Mouse (Mus musculus) forebrain, postnatal 0 days (tissue): ENCODE measurements around the gene Rp9. TPM values are rescaled to one million over a fixed set of nuclear protein-coding genes. Genes with fewer than 3 reads are reported as not detected.

ENCODE experiments used
- ATAC-seq: fragments of 200-750 bp; cut with Nextera tagmentation; 2 replicates; pipeline ENCODE4 v1.8.0; 2017; ENCODE audit warnings: mild to moderate bottlenecking, moderate library complexity
- DNase-seq: peaks from one replicate; pipeline ENCODE4 v3.0.0-alpha.2; 2015
- H3K27ac ChIP-seq: fragments of 300-500 bp; sonication (generic); 2 replicates; pipeline ENCODE4 v1.5.1; 2014; ENCODE audit warnings: low read depth, mild to moderate bottlenecking, antibody characterized with exemption, low read length, moderate library complexity, mixed read lengths
- H3K27me3 ChIP-seq: fragments of 300-500 bp; sonication (generic); 2 replicates; pipeline ENCODE4 v1.6.1; 2014; ENCODE audit warnings: mild to moderate bottlenecking, low read length, mixed read lengths; ENCODE audit not compliant: insufficient read depth
- H3K36me3 ChIP-seq: fragments of 300-500 bp; sonication (generic); 2 replicates; pipeline ENCODE4 v1.6.1; 2014; ENCODE audit warnings: mild to moderate bottlenecking, moderate library complexity; ENCODE audit not compliant: insufficient read depth
- H3K4me1 ChIP-seq: fragments of 300-500 bp; sonication (generic); 2 replicates; pipeline ENCODE4 v1.6.1; 2014; ENCODE audit warnings: antibody characterized with exemption; ENCODE audit not compliant: insufficient read depth
- H3K4me2 ChIP-seq: fragments of 300-500 bp; sonication (generic); 2 replicates; pipeline ENCODE4 v1.6.1; 2014; ENCODE audit warnings: low read depth, mild to moderate bottlenecking, moderate library complexity
- H3K4me3 ChIP-seq: fragments of 300-500 bp; sonication (generic); 2 replicates; pipeline ENCODE4 v1.5.1; 2014; ENCODE audit warnings: low read depth, low read length, mixed read lengths
- H3K9ac ChIP-seq: fragments of 300-500 bp; sonication (generic); 2 replicates; pipeline ENCODE4 v1.6.1; 2014; ENCODE audit warnings: mild to moderate bottlenecking
- H3K9me3 ChIP-seq: fragments of 300-500 bp; sonication (generic); 2 replicates; pipeline ENCODE4 v1.6.1; 2016; ENCODE audit warnings: low read length
- CTCF ChIP-seq: sonication (generic); IDR thresholded peaks from 2 replicates; pipeline ENCODE4 v1.5.1; 2016; ENCODE audit warnings: antibody characterized with exemption, control low read depth, low read depth
- WGBS: fragments of 180-500 bp; shearing (Covaris S2); extraction: QIAGEN DNeasy Blood & Tissue Kit; methylation state at CpG from one replicate; pipeline ENCODE4 v1.1.7; 2014; 5-methylcytosine and 5-hydroxymethylcytosine counted together
- polyA plus RNA-seq: library from polyadenylated mRNA; unstranded; fragments of >200 nt; fragmentation: Nextera tagmentation; extraction: Ambion mirVana; gene quantifications from 2 replicates; pipeline ENCODE4 v1.2.1, GENCODE M21; 2015
- total RNA-seq: library from RNA; depleted of rRNA; stranded (reverse); fragments of >200 nt; gene quantifications from 2 replicates; pipeline ENCODE4 v1.2.3, GENCODE M21; 2014

Gene Rp9
- total and polyA plus RNA-seq, 2 experiments from 2014 or later = 80.2 TPM

DNA sequence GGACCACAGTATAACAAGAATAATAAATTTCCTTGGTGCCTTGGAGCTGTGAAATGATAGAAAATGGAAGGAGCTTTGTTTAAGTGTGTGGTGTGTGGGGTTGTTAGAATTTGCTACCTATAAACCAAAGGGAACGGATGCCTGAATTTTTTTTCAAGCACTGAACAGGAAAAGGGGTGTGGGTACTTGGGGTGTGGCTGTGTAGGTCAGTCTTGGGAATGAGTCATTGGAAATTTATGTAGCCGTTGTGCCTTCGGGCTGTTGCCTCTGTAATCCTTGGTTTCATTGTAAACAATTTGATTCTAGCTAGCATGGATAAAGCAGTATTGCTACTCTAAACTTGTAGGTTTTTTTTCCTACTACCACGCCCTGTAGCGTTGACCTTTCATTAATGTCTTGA, 79.2 kb downstream of the Rp9 start:
- 93% methylated on average over 5 of the region's 5 CpGs for WGBS
- ATAC-seq (no peak), DNase-seq (no peak)
- no peak overlapping the region for H3K9ac ChIP-seq
- TF ChIP-seq CTCF = no peak
- H3K36me3 ChIP-seq = no peaks in the 10 kb centered on the region
- no peaks in the 10 kb centered on the region for H3K9me3 ChIP-seq
- H3K27ac ChIP-seq = no peak overlapping the region
- no peak overlapping the region for H3K4me2 ChIP-seq
- H3K4me3 ChIP-seq = no peak overlapping the region
- no peaks in the 10 kb centered on the region for H3K27me3 ChIP-seq
- H3K4me1 ChIP-seq = peaks cover 5% of the 10 kb centered on the region

DNA sequence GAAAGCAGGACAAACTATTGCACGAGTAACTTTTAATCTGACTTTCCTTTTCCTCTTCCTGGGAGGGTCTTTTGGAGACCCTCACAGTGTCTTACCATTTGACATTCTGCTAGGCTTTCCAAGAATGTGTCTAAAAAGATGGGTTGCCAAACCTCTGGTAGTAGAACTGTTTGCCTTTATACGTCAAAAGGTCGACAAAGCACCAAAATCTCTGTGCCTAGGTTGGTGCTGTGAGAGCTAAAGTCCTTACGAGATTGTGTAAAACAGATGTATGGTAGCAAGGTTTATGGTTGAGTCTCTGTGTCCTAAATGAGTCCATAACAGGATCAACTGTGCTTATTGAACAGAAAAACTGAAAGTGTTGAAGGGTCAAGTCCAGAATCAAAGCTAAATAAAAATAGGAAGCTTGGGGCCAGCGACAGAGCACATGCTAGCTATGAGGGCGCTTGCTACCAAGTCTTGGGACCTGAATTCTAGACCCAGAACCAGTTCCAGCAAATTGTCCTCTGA, 79.8 kb downstream of the Rp9 start:
- no peak for TF ChIP-seq CTCF
- Histone ChIP-seq H3K36me3 (no peaks in the 10 kb centered on the region), H3K4me1 (peaks cover 5% of the 10 kb centered on the region), H3K27ac (no peak overlapping the region), H3K4me3 (peak overlapping the region; percentile 74), H3K9me3 (no peaks in the 10 kb centered on the region), H3K27me3 (no peaks in the 10 kb centered on the region), H3K4me2 (peak overlapping the region; percentile 96), H3K9ac (peak overlapping the region; percentile 75; the same call in 1 of the 2 replicates)
- ATAC-seq (no peak), DNase-seq (no peak)
- WGBS = 71% methylated on average over 6 of the region's 6 CpGs

DNA sequence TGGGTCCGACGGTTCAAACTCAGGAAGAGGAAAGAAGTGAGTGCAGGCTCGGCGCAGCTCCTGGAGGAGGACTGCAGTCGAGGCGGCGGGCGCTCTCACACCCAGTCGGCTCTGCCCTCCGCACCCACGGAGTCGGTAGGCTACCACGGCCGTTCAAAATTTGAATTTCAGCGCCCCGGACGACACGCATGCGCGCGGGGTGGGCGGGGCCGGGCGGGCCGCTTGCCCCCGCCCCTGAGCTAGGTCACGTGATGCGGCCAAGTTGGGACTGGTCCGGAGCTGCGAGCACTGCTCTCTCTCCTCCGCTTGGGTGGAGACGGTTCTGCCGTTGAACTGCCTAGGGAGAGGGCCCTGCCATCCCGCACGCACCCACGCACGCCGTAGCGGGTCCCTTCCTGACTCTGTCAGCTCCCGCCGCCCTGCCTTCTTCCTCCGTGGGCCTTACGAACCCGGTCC, 80.5 kb downstream of the Rp9 start, which contains the start of gene Anln:
TSS of gene Anln (minus strand) at position 168 of the 456 bp plus-strand sequence.
- Histone ChIP-seq H3K36me3 (no peaks in the 10 kb centered on the region), H3K9ac (peak within 1 kb of the TSS; percentile 75), H3K4me3 (peak within 1 kb of the TSS; percentile 74), H3K4me1 (peaks cover 5% of the 10 kb centered on the region), H3K27ac (peak within 1 kb of the TSS; percentile 74), H3K27me3 (no peaks in the 10 kb centered on the region), H3K4me2 (peak within 1 kb of the TSS; percentile 96), H3K9me3 (no peaks in the 10 kb centered on the region)
- peak; percentile 93 for DNase-seq
- WGBS = 4% methylated on average over 41 of the region's 44 CpGs
- ATAC-seq = peak; percentile 96
- TF ChIP-seq CTCF = peak; percentile 32; the same call in 1 of the 2 replicates

DNA sequence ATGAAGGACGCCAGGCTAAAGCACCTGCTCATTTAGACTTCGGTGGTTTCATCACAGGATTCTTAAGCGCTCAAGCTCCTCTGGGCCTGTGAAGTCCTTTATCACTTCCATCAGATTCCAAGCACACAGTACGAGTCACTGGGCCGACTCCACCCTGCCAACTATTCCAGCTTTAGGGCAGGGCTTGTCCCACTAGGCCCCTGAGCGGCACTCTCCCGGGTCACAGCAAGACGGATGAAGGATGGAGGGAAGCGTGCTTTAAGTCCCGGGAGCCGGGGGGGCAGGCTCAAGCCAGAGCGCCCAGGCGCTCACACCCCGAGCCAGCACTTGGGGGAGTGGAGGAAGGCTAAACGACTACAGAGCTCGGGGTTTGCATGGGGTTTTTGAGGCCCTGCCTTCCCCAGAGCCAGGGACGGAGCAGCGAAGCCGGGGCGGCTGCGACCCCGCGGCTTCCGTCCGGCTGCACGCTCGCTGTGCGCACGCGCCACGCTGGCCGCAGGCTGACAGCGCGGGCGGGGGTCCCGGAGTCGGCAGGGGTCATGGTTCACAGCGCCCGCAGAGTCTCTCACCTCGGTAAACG, 81.1 kb downstream of the Rp9 start:
- Histone ChIP-seq H3K27ac (peak overlapping the region; percentile 74), H3K9ac (peak overlapping the region; percentile 75), H3K4me1 (peaks cover 5% of the 10 kb centered on the region), H3K4me3 (peak overlapping the region; percentile 74), H3K27me3 (no peaks in the 10 kb centered on the region), H3K36me3 (no peaks in the 10 kb centered on the region), H3K9me3 (no peaks in the 10 kb centered on the region), H3K4me2 (peak overlapping the region; percentile 96)
- ATAC-seq = peak; percentile 74
- DNase-seq = no peak
- TF ChIP-seq CTCF = no peak
- under 1% methylated on average over 41 of the region's 41 CpGs for WGBS

DNA sequence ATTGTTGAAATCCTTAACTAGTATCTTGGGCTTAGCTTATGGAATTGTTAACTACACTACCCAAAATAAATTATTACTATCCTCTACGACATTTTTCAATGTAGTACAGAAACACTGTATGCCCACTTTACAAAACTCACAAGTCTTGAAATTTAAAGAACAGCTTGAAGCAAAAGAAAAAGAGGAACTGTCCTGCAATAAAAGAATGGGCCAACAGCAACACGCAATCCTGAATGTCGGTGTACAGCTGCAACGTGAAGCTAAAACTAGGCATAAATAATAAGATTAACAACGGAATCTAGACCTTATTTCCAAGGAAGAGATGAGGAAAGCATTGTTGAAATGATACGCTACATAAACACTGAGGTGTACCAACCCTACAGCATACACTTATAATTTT, 81.6 kb downstream of the Rp9 start:
- Histone ChIP-seq H3K27me3 (no peaks in the 10 kb centered on the region), H3K4me2 (peak overlapping the region; percentile 96), H3K36me3 (no peaks in the 10 kb centered on the region), H3K9me3 (no peaks in the 10 kb centered on the region), H3K4me1 (peaks cover 5% of the 10 kb centered on the region), H3K4me3 (peak overlapping the region; percentile 74), H3K27ac (no peak overlapping the region), H3K9ac (no peak overlapping the region)
- DNase-seq (no peak), ATAC-seq (no peak)
- WGBS = 12% methylated on average over 6 of the region's 6 CpGs
- no peak for TF ChIP-seq CTCF

DNA sequence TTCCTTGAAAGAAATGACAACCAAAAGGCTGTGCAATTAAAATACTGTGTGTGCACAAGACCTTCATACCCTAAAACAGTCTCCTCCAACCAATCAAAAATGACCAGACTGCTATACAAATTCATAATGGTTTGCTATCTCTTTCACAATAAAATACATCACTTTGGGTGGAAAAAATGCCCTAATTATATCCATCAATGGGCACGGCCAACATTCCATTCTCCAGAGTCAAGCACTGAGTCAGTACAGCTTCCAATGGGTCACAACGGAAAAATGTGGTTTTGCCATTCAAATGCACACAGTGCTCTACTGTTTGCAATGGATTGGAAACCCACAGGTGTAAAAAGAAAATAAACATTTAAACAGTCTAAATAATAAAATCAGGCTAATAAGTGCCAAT, 83.7 kb downstream of the Rp9 start:
- H3K9ac ChIP-seq = no peak overlapping the region
- no peaks in the 10 kb centered on the region for H3K9me3 ChIP-seq
- no peak for DNase-seq
- no peak for TF ChIP-seq CTCF
- no peaks in the 10 kb centered on the region for H3K27me3 ChIP-seq
- H3K36me3 ChIP-seq = no peaks in the 10 kb centered on the region
- H3K4me3 ChIP-seq = no peak overlapping the region
- H3K27ac ChIP-seq = no peak overlapping the region
- peaks cover 5% of the 10 kb centered on the region for H3K4me1 ChIP-seq
- H3K4me2 ChIP-seq = no peak overlapping the region
- no peak for ATAC-seq
- whole genome bisulfite sequencing = 51% methylated on average over 2 of the region's 2 CpGs

DNA sequence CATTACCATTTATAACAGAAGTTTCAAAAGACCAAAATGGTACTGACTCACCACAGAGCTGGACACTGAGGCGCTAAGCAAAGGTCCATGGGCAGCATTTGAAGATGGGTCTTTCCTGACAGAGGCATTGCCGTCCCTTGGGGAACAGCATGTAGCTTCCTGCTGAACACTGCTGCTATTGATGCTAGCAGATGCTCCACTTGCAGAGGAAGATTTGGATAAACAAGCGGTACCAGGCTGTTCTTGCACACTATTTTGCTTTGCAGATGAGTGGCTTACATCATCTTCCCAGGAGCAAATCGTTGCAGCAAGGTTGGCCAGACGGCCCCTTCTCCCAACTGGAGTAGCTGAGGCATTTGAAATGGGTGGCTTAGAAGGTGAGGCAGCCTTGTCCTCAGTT, 93.5 kb downstream of the Rp9 start:
- no peaks in the 10 kb centered on the region for H3K27me3 ChIP-seq
- no peak overlapping the region for H3K4me2 ChIP-seq
- H3K9ac ChIP-seq = no peak overlapping the region
- no peak for TF ChIP-seq CTCF
- H3K4me3 ChIP-seq = no peak overlapping the region
- no peaks in the 10 kb centered on the region for H3K36me3 ChIP-seq
- DNase-seq (peak; percentile 24), ATAC-seq (peak; percentile 29; the same call in 1 of the 2 replicates)
- H3K4me1 ChIP-seq = no peaks in the 10 kb centered on the region
- 79% methylated on average over 5 of the region's 5 CpGs for WGBS
- no peak overlapping the region for H3K27ac ChIP-seq
- no peaks in the 10 kb centered on the region for H3K9me3 ChIP-seq
